Mouse (Mus musculus): ENCODE measurements around the gene Eprs.

GRCm38 (mm10) chr1:185369979-185370378, 7.1 kb downstream of the Eprs start:
- TF ChIP-seq CTCF (IDR thresholded peaks at IDR 0.05; ENCODE audit: extremely low read depth, insufficient read depth, low read length) (no peak), POLR2A (IDR thresholded peaks at IDR 0.05; ENCODE audit: extremely low read depth, insufficient read depth, low read length) (no peak)

Measured in cortical plate, adult 2 months (tissue).